Mouse (Mus musculus) liver, embryonic 14 days (tissue): ENCODE data around the gene Olfr1120. TPM values are rescaled to one million over a fixed set of nuclear protein-coding genes. Genes with fewer than 3 reads are reported as not detected.

ENCODE experiments used
- polyA plus RNA-seq: library from polyadenylated mRNA; depleted of rRNA; stranded (reverse); fragments of >200 nt; gene quantifications from 2 replicates; pipeline ENCODE4 v1.2.3, GENCODE M21; 2012; rRNA removed

Gene Olfr1120
- not detected in 2 replicates for polyA plus RNA-seq

DNA sequence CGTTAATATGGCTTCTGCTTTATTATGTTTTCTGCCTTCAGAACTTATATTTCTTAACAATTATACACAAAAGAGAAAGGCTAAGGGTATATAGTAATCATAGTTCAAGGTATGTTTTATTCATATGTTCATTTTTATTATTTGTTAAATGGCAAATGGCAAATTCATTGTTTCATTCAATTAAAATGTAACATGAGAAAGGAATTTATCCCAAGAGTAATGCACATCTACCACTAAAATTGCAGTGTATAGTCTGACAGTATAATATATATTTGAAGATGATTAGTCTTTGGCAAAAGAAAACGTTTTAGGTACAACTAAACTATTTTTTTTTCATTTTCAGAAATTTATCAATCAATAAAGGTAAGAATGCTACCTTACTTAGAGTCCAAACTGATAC, at the start of gene Olfr1120:
Gene Olfr1120 (plus strand): TSS at position 301 of the 400 bp plus-strand sequence.

DNA sequence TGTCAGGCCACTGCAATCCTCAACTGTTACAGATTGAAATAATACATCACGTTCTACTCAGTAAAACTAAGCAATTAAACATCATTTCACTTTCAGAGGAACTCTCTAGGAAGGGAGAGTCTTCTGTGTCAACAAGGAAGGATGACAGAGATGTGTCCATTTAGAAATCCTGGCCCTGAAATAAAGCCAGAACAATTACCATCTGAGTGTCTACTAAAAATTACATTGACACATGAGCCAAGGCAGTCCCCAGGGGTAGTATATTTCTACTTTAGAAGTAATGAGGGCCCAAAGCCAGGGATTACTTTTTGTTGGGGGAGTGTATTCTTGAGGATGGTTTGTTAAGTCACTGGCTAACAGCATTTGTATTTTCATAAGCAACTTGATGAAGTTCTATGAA, 47.3 kb upstream of the Olfr1120 start, which contains the start of gene Olfr1118:
Gene Olfr1118 (plus strand): TSS at position 301 of the 400 bp plus-strand sequence.

GRCm38 (mm10) chr2:87369595-87369994, 15.0 kb downstream of the Olfr1120 start, which contains the start of gene Olfr1121:
Gene Olfr1121 (plus strand): TSS chr2:87369895.

GRCm38 (mm10) chr2:87385549-87385948, 30.9 kb downstream of the Olfr1120 start, which contains the start of gene Olfr1122:
Gene Olfr1122 (plus strand): TSS chr2:87385849.

Other genes with a start within 250 kb of the Olfr1120 start
- gene Olfr259, start 240.2 kb upstream of the Olfr1120 start, polyA plus RNA-seq = not detected in 2 replicates
- not detected in 2 replicates for gene Olfr1110, start 214.5 kb upstream of the Olfr1120 start, polyA plus RNA-seq
- gene Olfr1111, start 202.2 kb upstream of the Olfr1120 start, polyA plus RNA-seq = not detected in 2 replicates
- not detected in 2 replicates for gene Olfr1112, start 167.0 kb upstream of the Olfr1120 start, polyA plus RNA-seq
- not detected in 2 replicates for gene Olfr1113, start 145.8 kb upstream of the Olfr1120 start, polyA plus RNA-seq
- gene Olfr1115, start 106.8 kb upstream of the Olfr1120 start, polyA plus RNA-seq = not detected in 2 replicates
- gene Olfr1116, start 87.3 kb upstream of the Olfr1120 start, polyA plus RNA-seq = not detected in 2 replicates
- not detected in 2 replicates for gene Olfr1118, start 47.2 kb upstream of the Olfr1120 start, polyA plus RNA-seq
- not detected in 2 replicates for gene Olfr1121, start 15.1 kb downstream of the Olfr1120 start, polyA plus RNA-seq
- gene Olfr1122, start 31.0 kb downstream of the Olfr1120 start, polyA plus RNA-seq = not detected in 2 replicates
- not detected in 2 replicates for gene Olfr1123, start 61.8 kb downstream of the Olfr1120 start, polyA plus RNA-seq
- gene Olfr1124, start 75.5 kb downstream of the Olfr1120 start, polyA plus RNA-seq = not detected in 2 replicates
- gene Olfr1126, start 99.1 kb downstream of the Olfr1120 start, polyA plus RNA-seq = not detected in 2 replicates
- gene Pramel7, start 142.3 kb downstream of the Olfr1120 start, polyA plus RNA-seq = not detected in 2 replicates
- gene Pramel6, start 151.8 kb downstream of the Olfr1120 start, polyA plus RNA-seq = not detected in 2 replicates
- gene Olfr153, start 177.0 kb downstream of the Olfr1120 start, polyA plus RNA-seq = not detected in 2 replicates
- gene Olfr1128, start 190.7 kb downstream of the Olfr1120 start, polyA plus RNA-seq = not detected in 2 replicates
- not detected in 2 replicates for gene Olfr1129, start 219.1 kb downstream of the Olfr1120 start, polyA plus RNA-seq